ENCODE assay signal across 8 mouse cellular contexts in genomic region chr4:155653086-155653450, GRCm38 (mm10). TPM values are rescaled to one million over a fixed set of nuclear protein-coding genes. Genes with fewer than 3 reads are reported as not detected.
DNase-seq lines count a peak whose midpoint lies in the region; ATAC-seq lines count a peak whose summit lies in the region.

Gene Mmp23 (minus strand): TSS chr4:155653384.

- peaks cover 36% of the 10 kb centered on the region for H3K4me1 ChIP-seq in kidney, embryonic 14.5 days (ENCODE audit: control insufficient read depth, insufficient read depth, low read length)
- H3K4me1 ChIP-seq in heart, embryonic 10.5 days: peaks cover 54% of the 10 kb centered on the region
- H3K4me1 ChIP-seq in stomach, embryonic 14.5 days (ENCODE audit: control insufficient read depth, insufficient read depth, low read length): peaks cover 34% of the 10 kb centered on the region

- no peaks in the 10 kb centered on the region for H3K9me3 ChIP-seq in kidney, embryonic 14.5 days (ENCODE audit: control insufficient read depth, low read length)
- no peaks in the 10 kb centered on the region for H3K9me3 ChIP-seq in heart, embryonic 10.5 days
- H3K9me3 ChIP-seq in stomach, embryonic 14.5 days (ENCODE audit: control insufficient read depth, low read depth, low read length): no peaks in the 10 kb centered on the region

- peak within 1 kb of the TSS; percentile 92 for H3K4me2 ChIP-seq in kidney, embryonic 14.5 days (replicated peaks; ENCODE audit: low read depth, low read length)
- H3K4me2 ChIP-seq in stomach, embryonic 14.5 days (replicated peaks; ENCODE audit: low read depth, low read length): peak within 1 kb of the TSS; percentile 86

- peaks cover 39% of the 10 kb centered on the region for H3K36me3 ChIP-seq in kidney, embryonic 14.5 days (ENCODE audit: control insufficient read depth, insufficient read depth, low read length)
- peaks cover 59% of the 10 kb centered on the region for H3K36me3 ChIP-seq in heart, embryonic 10.5 days
- H3K36me3 ChIP-seq in stomach, embryonic 14.5 days (ENCODE audit: control insufficient read depth, insufficient read depth, low read length): peaks cover 44% of the 10 kb centered on the region

- H3K27me3 ChIP-seq in kidney, embryonic 14.5 days (ENCODE audit: control insufficient read depth, insufficient read depth, low read length): peaks cover 22% of the 10 kb centered on the region
- H3K27me3 ChIP-seq in heart, embryonic 10.5 days (ENCODE audit: insufficient read depth, poor library complexity, severe bottlenecking): peaks cover 65% of the 10 kb centered on the region
- peaks cover 7% of the 10 kb centered on the region; the same call in 1 of the 2 replicates for H3K27me3 ChIP-seq in stomach, embryonic 14.5 days (ENCODE audit: control insufficient read depth, insufficient read depth, low read length)

- ATAC-seq in kidney, embryonic 14.5 days (ENCODE audit: low FRiP score, low TSS enrichment): peak; percentile 72
- peak; percentile 42; the same call in 1 of the 2 replicates for ATAC-seq in stomach, embryonic 14.5 days (ENCODE audit: insufficient number of reproducible peaks, insufficient read depth, low FRiP score, low read depth)

- DNase-seq in kidney, adult 9 months: no peak
- peak; percentile 78 for DNase-seq in embryo, embryonic 9.5 days (ENCODE audit: extremely low spot score)
- DNase-seq in heart, embryonic 10.5 days (ENCODE audit: low spot score): peak; percentile 83
- DNase-seq in kidney, postnatal 10 days: peak; percentile 82
- DNase-seq in lung, postnatal 36 days: peak; percentile 39
- DNase-seq in spleen, adult 12 weeks (ENCODE audit: low spot score): no peak

- peak within 1 kb of the TSS; percentile 68 for H3K9ac ChIP-seq in kidney, embryonic 14.5 days (ENCODE audit: low read depth, low read length)
- H3K9ac ChIP-seq in stomach, embryonic 14.5 days (replicated peaks; ENCODE audit: low read depth, low read length): peak within 1 kb of the TSS; percentile 36; the same call in 1 of the 2 replicates

- WGBS in kidney, embryonic 14.5 days: under 1% methylated on average over 33 of the region's 33 CpGs
- WGBS in heart, embryonic 10.5 days: under 1% methylated on average over 33 of the region's 33 CpGs
- WGBS in stomach, embryonic 14.5 days: under 1% methylated on average over 33 of the region's 33 CpGs

- peak within 1 kb of the TSS; percentile 47 for H3K4me3 ChIP-seq in kidney, embryonic 14.5 days (ENCODE audit: low read length)
- H3K4me3 ChIP-seq in heart, embryonic 10.5 days: peak within 1 kb of the TSS; percentile 72
- peak within 1 kb of the TSS; percentile 39 for H3K4me3 ChIP-seq in stomach, embryonic 14.5 days (ENCODE audit: low read depth, low read length)

- peak within 1 kb of the TSS; percentile 69 for H3K27ac ChIP-seq in kidney, embryonic 14.5 days (ENCODE audit: low read depth, low read length)
- peak within 1 kb of the TSS; percentile 89 for H3K27ac ChIP-seq in heart, embryonic 10.5 days
- peak within 1 kb of the TSS; percentile 61 for H3K27ac ChIP-seq in stomach, embryonic 14.5 days (ENCODE audit: low read length)

RNA-seq across cellular contexts. Expression of gene Mmp23, which starts in this region (rescaled TPM):
- 28.9 and 43.1 TPM in 2 replicates for polyA plus RNA-seq in kidney, embryonic 14.5 days (2014; fragmentation: Nextera tagmentation; extraction: Ambion mirVana)
- 34.6 and 39.8 TPM in 2 replicates for polyA plus RNA-seq in heart, embryonic 10.5 days (2016; fragmentation: Nextera tagmentation; extraction: Ambion mirVana)
- 25.0 and 26.3 TPM in 2 replicates for polyA plus RNA-seq in stomach, embryonic 14.5 days (2014; fragmentation: Nextera tagmentation; extraction: Ambion mirVana)

Comparison
In these comparisons a context has a peak if more than half of its experiments do, and no peak if none do; other contexts are left out.
1. DNase-seq: peak in embryo, embryonic 9.5 days (single experiment), heart, embryonic 10.5 days (single experiment), kidney, postnatal 10 days (single experiment) and lung, postnatal 36 days (single experiment); none in kidney, adult 9 months (single experiment) and spleen, adult 12 weeks (single experiment).
2. Peak in every context shown above with its lines, with median percentiles within 50 percentile points of each other: H3K27ac ChIP-seq and H3K4me3 ChIP-seq.